Mouse (Mus musculus) heart, embryonic 11.5 days (tissue): ENCODE results near the gene Rpsa. TPM values are rescaled to one million over a fixed set of nuclear protein-coding genes. Genes with fewer than 3 reads are reported as not detected.

Experiments used
- ATAC-seq: fragments of 200-750 bp; cut with Nextera tagmentation; replicated peaks from 2 replicates; pipeline ENCODE4 v1.8.0; 2017; ENCODE audit warnings: moderate library complexity; ENCODE audit not compliant: insufficient number of reproducible peaks, low FRiP score, low TSS enrichment
- H3K27ac ChIP-seq: fragments of 300-500 bp; sonication (generic); 2 replicates; pipeline ENCODE4 v1.5.1; 2014; ENCODE audit warnings: mild to moderate bottlenecking, low read depth, low read length
- H3K27me3 ChIP-seq: fragments of 300-500 bp; sonication (generic); 2 replicates; pipeline ENCODE4 v1.6.1; 2014; ENCODE audit warnings: mild to moderate bottlenecking, low read length, mixed read lengths; ENCODE audit not compliant: control insufficient read depth, insufficient read depth
- H3K36me3 ChIP-seq: fragments of 300-500 bp; sonication (generic); 2 replicates; pipeline ENCODE4 v1.6.1; 2014; ENCODE audit warnings: mild to moderate bottlenecking, low read length, moderate library complexity, mixed read lengths; ENCODE audit not compliant: control insufficient read depth, insufficient read depth
- H3K4me1 ChIP-seq: fragments of 300-500 bp; sonication (generic); 2 replicates; pipeline ENCODE4 v1.6.1; 2014; ENCODE audit warnings: low read length; ENCODE audit not compliant: control insufficient read depth, insufficient read depth
- H3K4me2 ChIP-seq: fragments of 300-500 bp; sonication (generic); 2 replicates; pipeline ENCODE4 v1.6.1; 2014; ENCODE audit warnings: mild to moderate bottlenecking, moderate library complexity
- H3K4me3 ChIP-seq: fragments of 300-500 bp; sonication (generic); 2 replicates; pipeline ENCODE4 v1.5.1; 2014; ENCODE audit warnings: low read depth, low read length
- H3K9ac ChIP-seq: fragments of 300-500 bp; sonication (generic); 2 replicates; pipeline ENCODE4 v1.6.1; 2014; ENCODE audit warnings: mild to moderate bottlenecking, low read depth, low read length, moderate library complexity
- H3K9me3 ChIP-seq: fragments of 300-500 bp; sonication (generic); replicated peaks from 2 replicates; pipeline ENCODE4 v1.6.1; 2016; ENCODE audit warnings: low read length; ENCODE audit not compliant: control insufficient read depth
- WGBS: fragments of 180-500 bp; shearing (Covaris S2); extraction: QIAGEN DNeasy Blood & Tissue Kit; methylation state at CpG from one replicate; pipeline ENCODE4 v1.1.7; 2014; ENCODE audit not compliant: insufficient replicate concordance; 5-methylcytosine and 5-hydroxymethylcytosine counted together
- polyA plus RNA-seq: library from polyadenylated mRNA; unstranded; fragments of >200 nt; fragmentation: Nextera tagmentation; extraction: Ambion mirVana; gene quantifications from 2 replicates; pipeline ENCODE4 v1.2.1, GENCODE M21; 2014

Gene Rpsa
- polyA plus RNA-seq, 1 experiment from 2014 or later, result 1,315 TPM

DNA sequence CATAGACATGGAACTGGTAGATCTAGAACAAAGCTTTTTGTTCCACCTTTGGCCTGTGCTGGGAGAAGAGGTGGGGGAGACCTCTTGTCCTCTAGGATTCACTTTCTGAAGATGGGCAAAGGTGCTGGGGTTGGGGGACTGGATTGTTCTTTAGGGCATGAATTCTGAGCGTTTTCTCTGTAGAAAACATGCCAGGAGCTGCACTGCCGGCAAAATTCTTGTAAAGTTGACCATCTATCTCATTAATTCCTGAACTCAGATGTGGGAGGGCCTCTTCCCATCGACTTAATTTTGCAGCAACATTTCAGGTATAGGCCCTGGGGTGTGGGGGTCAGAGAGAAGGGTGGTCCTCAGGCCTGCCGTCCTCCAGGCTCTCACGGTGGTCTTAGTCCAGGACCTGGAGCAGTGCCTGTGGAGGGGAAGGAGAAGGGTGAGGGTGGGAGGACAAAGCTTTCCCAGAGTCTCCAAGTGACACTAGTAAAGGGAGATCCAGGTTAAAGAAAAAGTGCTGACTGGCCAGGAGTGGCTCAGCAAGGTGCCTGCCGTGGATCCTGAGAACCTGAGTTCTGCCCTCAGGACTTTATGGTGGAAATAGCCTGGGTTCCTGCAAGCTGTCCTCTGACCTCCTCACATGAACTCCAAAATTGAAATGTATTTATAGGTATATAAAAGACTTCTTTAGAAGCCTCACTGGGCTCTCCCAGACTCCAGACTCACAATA is 6.4 kb downstream of the Rpsa start:
- 51% methylated on average over 6 of the region's 6 CpGs for WGBS
- Histone ChIP-seq H3K4me2 (no peak overlapping the region), H3K27me3 (no peaks in the 10 kb centered on the region), H3K9me3 (no peaks in the 10 kb centered on the region), H3K27ac (no peak overlapping the region), H3K9ac (no peak overlapping the region), H3K4me1 (peaks cover 9% of the 10 kb centered on the region), H3K36me3 (peaks cover 13% of the 10 kb centered on the region), H3K4me3 (no peak overlapping the region)
- no peak for ATAC-seq

DNA sequence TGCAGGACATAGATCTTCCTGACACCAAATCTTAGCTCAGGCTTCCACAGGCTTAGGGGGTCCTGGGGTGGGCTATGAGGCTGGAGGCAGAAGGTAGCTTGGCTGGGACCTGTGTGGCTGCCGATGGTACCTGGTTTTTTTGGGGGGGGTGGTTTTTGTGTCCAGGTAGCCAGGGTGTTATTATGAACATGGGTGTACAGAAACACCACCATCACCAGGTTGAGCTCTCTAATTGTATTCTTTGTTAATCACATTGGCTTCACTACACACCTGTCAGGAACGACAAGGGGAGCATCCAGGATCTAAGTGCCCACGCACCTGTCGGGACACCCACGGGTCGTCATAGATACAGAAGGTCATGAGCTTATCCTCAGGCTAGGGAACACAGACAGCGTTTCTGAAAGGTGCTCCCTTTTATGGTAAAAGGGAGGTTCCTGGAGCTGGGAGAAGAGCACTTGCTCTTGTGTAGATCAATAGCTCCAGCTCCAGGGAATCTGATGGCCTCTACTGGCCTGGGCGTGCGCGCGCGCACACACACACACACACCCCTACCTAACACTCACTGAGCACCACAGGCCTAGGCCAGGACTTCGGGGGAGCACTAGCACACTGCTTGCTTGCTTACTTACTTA is 7.2 kb downstream of the Rpsa start:
- 82% methylated on average over 13 of the region's 13 CpGs for WGBS
- Histone ChIP-seq H3K9ac (no peak overlapping the region), H3K27ac (no peak overlapping the region), H3K4me1 (0 out of 2 replicates have a peak, but pooled peaks cover 2% of the 10 kb centered on the region), H3K9me3 (no peaks in the 10 kb centered on the region), H3K4me3 (no peak overlapping the region), H3K36me3 (peaks cover 11% of the 10 kb centered on the region), H3K4me2 (no peak overlapping the region), H3K27me3 (no peaks in the 10 kb centered on the region)
- ATAC-seq, result no peak

DNA sequence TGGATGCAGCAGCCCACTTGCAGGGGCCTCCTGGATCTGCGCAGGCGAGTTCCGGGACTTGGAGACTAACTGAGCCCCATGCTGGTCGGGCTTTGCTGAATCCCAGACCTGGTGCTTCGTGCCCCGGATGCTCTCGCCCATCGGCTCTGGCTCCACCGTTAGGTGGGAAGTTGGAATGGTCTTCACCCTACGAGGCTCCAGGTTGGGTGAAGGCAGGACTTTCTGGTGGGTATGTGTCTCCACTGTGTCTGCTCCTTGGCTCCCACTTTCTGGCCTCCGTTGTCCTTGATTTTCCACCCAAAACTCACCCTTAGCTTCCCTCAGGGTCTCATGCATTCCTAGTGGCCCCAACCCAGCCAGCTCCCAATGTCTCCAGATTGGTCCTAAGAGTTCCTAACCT is 8.0 kb downstream of the Rpsa start:
- H3K4me2 ChIP-seq, result no peak overlapping the region
- H3K27ac ChIP-seq, result no peak overlapping the region
- 87% methylated on average over 11 of the region's 11 CpGs for WGBS
- H3K36me3 ChIP-seq, result peaks cover 5% of the 10 kb centered on the region
- no peak for ATAC-seq
- no peaks in the 10 kb centered on the region for H3K9me3 ChIP-seq
- H3K27me3 ChIP-seq, result no peaks in the 10 kb centered on the region
- H3K4me1 ChIP-seq, result no peaks in the 10 kb centered on the region
- H3K4me3 ChIP-seq, result no peak overlapping the region
- H3K9ac ChIP-seq, result no peak overlapping the region

DNA sequence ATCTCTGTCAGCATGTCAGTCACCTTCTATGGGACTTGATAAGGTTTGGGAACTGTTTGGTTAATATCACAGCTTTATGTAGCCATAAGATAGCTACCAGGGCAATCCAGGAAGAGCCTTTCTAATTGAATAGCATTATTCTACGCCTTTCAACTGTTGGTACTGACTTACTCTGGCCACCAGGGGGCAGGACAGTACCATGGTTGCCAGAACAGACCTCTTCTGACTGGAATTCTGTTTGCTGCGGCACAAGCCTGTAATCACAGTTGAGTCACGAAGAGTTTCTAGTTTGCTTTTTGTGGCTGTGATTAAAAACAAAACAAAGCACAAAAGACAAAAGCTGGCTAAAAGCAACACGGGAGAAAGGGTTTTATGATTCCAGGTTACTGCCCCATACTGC is 13.2 kb downstream of the Rpsa start:
- Histone ChIP-seq H3K4me2 (no peak overlapping the region; the same call in 1 of the 2 replicates), H3K36me3 (no peaks in the 10 kb centered on the region), H3K4me1 (peaks cover 2% of the 10 kb centered on the region; the same call in 1 of the 2 replicates), H3K4me3 (no peak overlapping the region), H3K9ac (no peak overlapping the region), H3K9me3 (no peaks in the 10 kb centered on the region), H3K27me3 (no peaks in the 10 kb centered on the region), H3K27ac (no peak overlapping the region)
- no peak for ATAC-seq
- 17% methylated on average over 4 of the region's 4 CpGs for WGBS

DNA sequence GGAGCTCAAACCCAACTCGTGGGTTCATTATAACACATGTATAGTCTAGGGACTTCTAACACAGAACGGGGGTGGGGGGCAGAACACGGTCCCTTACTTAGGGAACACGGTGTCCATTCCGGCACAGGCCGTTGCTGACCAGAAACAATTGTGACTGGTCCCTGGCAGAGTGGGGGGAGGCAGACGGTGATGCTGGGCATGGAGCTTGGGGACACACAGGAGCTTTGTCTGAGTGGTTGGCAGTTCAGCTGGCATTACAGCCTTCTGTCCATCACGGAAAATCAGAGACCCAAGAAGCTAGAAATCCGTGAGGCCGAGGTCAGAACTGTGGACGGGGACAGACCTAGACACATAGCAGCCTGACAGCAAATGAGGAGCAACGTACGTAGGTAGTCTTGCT is 17.0 kb downstream of the Rpsa start:
- H3K9ac ChIP-seq, result no peak overlapping the region
- H3K4me3 ChIP-seq, result no peak overlapping the region
- no peaks in the 10 kb centered on the region for H3K27me3 ChIP-seq
- H3K36me3 ChIP-seq, result no peaks in the 10 kb centered on the region
- 85% methylated on average over 13 of the region's 13 CpGs for WGBS
- no peaks in the 10 kb centered on the region for H3K9me3 ChIP-seq
- H3K27ac ChIP-seq, result no peak overlapping the region
- H3K4me2 ChIP-seq, result no peak overlapping the region
- H3K4me1 ChIP-seq, result peaks cover 2% of the 10 kb centered on the region; the same call in 1 of the 2 replicates
- ATAC-seq, result no peak

DNA sequence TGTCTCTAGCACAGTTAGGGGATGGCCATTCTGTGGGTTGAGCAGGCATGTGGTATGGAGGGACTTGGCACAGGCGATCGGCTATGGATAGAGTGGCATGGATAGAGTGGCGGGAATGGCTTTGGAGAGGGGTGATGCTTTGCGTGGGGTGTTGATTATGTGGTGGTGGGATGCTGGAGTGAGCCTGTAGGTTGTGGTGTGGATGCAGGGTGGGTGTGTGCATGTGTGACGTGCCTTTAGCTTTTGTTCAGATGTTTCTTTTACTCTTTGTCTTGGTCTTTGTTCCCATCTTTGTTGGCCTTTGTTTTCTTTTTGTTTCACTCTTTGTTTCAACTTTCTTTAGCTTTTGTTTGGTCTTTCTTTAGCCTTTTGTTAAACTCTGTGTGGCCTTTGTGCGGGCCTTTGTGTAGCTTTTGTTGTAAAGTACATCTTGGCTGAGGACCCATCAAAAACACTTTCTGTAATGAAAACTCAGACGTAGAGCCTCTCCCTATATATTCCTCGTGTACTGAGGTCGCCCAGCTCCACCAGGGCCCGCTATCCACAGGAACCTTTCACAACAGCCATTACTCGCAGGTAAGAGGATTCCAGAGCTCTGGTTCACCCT is 21.8 kb downstream of the Rpsa start, which contains the start of gene Mobp:
TSS of gene Mobp (plus strand) at position 486 of the 607 bp plus-strand sequence.
- Histone ChIP-seq H3K9ac (no peak within 1 kb of the TSS), H3K4me2 (no peak within 1 kb of the TSS), H3K4me1 (no peaks in the 10 kb centered on the region), H3K27me3 (no peaks in the 10 kb centered on the region), H3K27ac (no peak within 1 kb of the TSS), H3K9me3 (no peaks in the 10 kb centered on the region), H3K4me3 (no peak within 1 kb of the TSS), H3K36me3 (no peaks in the 10 kb centered on the region)
- ATAC-seq, result no peak
- 74% methylated on average over 11 of the region's 11 CpGs for WGBS

DNA sequence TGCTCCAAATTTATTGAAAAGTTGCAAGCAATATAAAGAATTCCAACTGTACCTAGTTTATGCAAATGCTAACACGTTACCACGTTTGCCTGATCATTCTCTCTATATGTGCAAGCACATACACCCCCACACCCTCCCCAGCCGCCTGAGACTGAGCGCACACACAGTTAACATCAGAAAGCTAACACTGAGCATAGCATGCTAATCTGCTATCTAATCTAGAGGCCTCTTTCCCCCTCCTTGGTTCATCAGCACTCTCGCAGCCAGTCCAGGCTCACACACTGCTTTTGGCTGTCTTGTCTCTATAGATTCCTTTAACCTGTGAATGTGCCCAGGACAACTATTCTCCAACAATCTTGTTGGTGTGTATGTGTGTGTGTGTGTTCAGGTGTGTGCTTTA is 23.7 kb downstream of the Rpsa start:
- no peaks in the 10 kb centered on the region for H3K9me3 ChIP-seq
- H3K4me1 ChIP-seq, result no peaks in the 10 kb centered on the region
- H3K27ac ChIP-seq, result no peak overlapping the region
- H3K4me2 ChIP-seq, result no peak overlapping the region
- no peaks in the 10 kb centered on the region for H3K36me3 ChIP-seq
- 63% methylated on average over 5 of the region's 5 CpGs for WGBS
- no peaks in the 10 kb centered on the region for H3K27me3 ChIP-seq
- no peak overlapping the region for H3K4me3 ChIP-seq
- ATAC-seq, result no peak
- no peak overlapping the region for H3K9ac ChIP-seq

DNA sequence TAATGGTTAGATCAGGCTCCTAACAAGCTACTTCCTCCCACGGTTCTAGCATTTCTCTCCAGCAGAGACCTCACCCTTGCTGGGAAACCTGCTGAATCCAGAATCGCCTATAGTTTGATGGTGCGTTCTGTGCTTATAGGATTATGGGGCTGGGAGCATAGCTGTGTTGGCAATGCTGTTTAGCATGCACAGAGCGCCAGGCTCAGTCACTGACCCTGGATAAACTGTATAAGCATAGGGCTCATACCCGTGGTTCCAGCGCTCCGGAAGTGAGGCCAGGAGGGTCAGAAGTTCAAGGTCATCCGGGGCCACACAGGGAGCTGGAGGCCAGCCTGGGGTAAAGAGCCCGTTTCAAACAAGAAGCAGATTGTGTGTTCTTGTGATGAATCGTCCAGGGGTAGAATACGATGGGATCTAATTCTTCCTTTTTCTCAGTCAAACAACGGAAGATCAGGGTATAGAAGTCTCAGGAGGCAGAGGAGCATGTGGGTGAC is 24.5 kb downstream of the Rpsa start:
- no peak overlapping the region for H3K4me2 ChIP-seq
- H3K27ac ChIP-seq, result no peak overlapping the region
- no peak overlapping the region for H3K9ac ChIP-seq
- H3K4me1 ChIP-seq, result no peaks in the 10 kb centered on the region
- no peak for ATAC-seq
- 73% methylated on average over 12 of the region's 12 CpGs for WGBS
- H3K9me3 ChIP-seq, result no peaks in the 10 kb centered on the region
- H3K36me3 ChIP-seq, result no peaks in the 10 kb centered on the region
- no peaks in the 10 kb centered on the region for H3K27me3 ChIP-seq
- H3K4me3 ChIP-seq, result no peak overlapping the region
